Mouse (Mus musculus) bone marrow, adult 2 months (tissue): ENCODE measurements around the gene Tmem50a. TPM values are rescaled to one million over a fixed set of nuclear protein-coding genes. Genes with fewer than 3 reads are reported as not detected.
A peak's percentile ranks its signal among the peaks of the same experiment; 100 is the strongest.
"Not testable (repeated sequence)": the region's sequence is repeated elsewhere in the genome, so short reads cannot be mapped to it uniquely, and the experiment has no call there.

Experiments used
- H3K27ac ChIP-seq: fragments of 200-500 bp; 2 replicates; pipeline ENCODE4 v1.5.1; 2012; ENCODE audit warnings: low read depth, mild to moderate bottlenecking, control low read depth, inconsistent platforms, low read length; ENCODE audit not compliant: control insufficient read depth, poor library complexity, insufficient read depth
- H3K4me1 ChIP-seq: fragments of 200-500 bp; 2 replicates; pipeline ENCODE4 v1.6.1; 2011; ENCODE audit warnings: low read length; ENCODE audit not compliant: control insufficient read depth, insufficient read depth
- H3K4me3 ChIP-seq: fragments of 200-500 bp; replicated peaks from 2 replicates; pipeline ENCODE3; 2011; ENCODE audit warnings: mild to moderate bottlenecking, low read depth, low read length, control low read depth; ENCODE audit not compliant: control insufficient read depth
- CTCF ChIP-seq: fragments of 200-500 bp; IDR thresholded peaks from 2 replicates; pipeline ENCODE4 v1.5.1; 2011; ENCODE audit warnings: low read length, control low read depth; ENCODE audit not compliant: control insufficient read depth, insufficient read depth
- POLR2A ChIP-seq: fragments of 200-500 bp; IDR thresholded peaks from 2 replicates; pipeline ENCODE4 v1.6.1; 2011; ENCODE audit warnings: low read depth, mild to moderate bottlenecking, control low read depth, low read length, borderline replicate concordance; ENCODE audit not compliant: control insufficient read depth
- WGBS: fragments of 180-500 bp; shearing (Covaris S2); methylation state at CpG from one replicate; pipeline ENCODE4 v1.1.7; 2018; 5-methylcytosine and 5-hydroxymethylcytosine counted together
- polyA plus RNA-seq: library from polyadenylated mRNA; stranded (reverse); fragments of >200 nt; gene quantifications from 2 replicates; pipeline ENCODE4 v1.2.4, GENCODE M21; 2011; ENCODE audit warnings: low replicate concordance; ENCODE audit not compliant: missing spikeins, insufficient read depth, insufficient read length

The Tmem50a gene
- polyA plus RNA-seq, 1 experiment: 127 TPM

GRCm38 (mm10) chr4:134920631-134921030 is 5.8 kb upstream of the Tmem50a start:
- 71% methylated on average over 6 of the region's 6 CpGs for WGBS
- Histone ChIP-seq H3K4me1 (peaks cover 8% of the 10 kb centered on the region), H3K4me3 (no peak overlapping the region), H3K27ac (peak overlapping the region; percentile 82; the same call in 1 of the 2 replicates)
- TF ChIP-seq CTCF: no peak
- no peak for TF ChIP-seq POLR2A

- Histone ChIP-seq H3K4me3 (peak overlapping the region; percentile 12), H3K27ac (peak overlapping the region; percentile 82), H3K4me1 (peaks cover 10% of the 10 kb centered on the region)
- 5% methylated on average over 12 of the region's 12 CpGs for WGBS
- no peak for TF ChIP-seq POLR2A
- TF ChIP-seq CTCF: no peak
Measured at GRCm38 (mm10) chr4:134919733-134920540, 5.1 kb upstream of the Tmem50a start.

- Histone ChIP-seq H3K4me3 (no peak overlapping the region), H3K4me1 (peaks cover 10% of the 10 kb centered on the region), H3K27ac (peak overlapping the region; percentile 77)
- TF ChIP-seq CTCF (no peak), POLR2A (no peak)
- WGBS: 9% methylated on average over 7 of the region's 7 CpGs
Measured at GRCm38 (mm10) chr4:134918381-134918780, 3.6 kb upstream of the Tmem50a start.

GRCm38 (mm10) chr4:134917194-134917593 is 2.4 kb upstream of the Tmem50a start:
- 33% methylated on average over 3 of the region's 3 CpGs for WGBS
- Histone ChIP-seq H3K27ac (peak overlapping the region; percentile 18), H3K4me1 (peaks cover 10% of the 10 kb centered on the region), H3K4me3 (no peak overlapping the region)
- TF ChIP-seq POLR2A (no peak), CTCF (no peak)

GRCm38 (mm10) chr4:134915223-134916050 is 613 bp upstream of the Tmem50a start:
- no peak for TF ChIP-seq POLR2A
- TF ChIP-seq CTCF: no peak

GRCm38 (mm10) chr4:134914122-134914863 is 531 bp downstream of the Tmem50a start:
- peak overlapping the region; percentile 82 for H3K4me3 ChIP-seq
- H3K4me1 ChIP-seq: peaks cover 8% of the 10 kb centered on the region
- TF ChIP-seq POLR2A (no peak), CTCF (no peak)
- WGBS: under 1% methylated on average over 43 of the region's 43 CpGs
- H3K27ac ChIP-seq: peak overlapping the region; percentile 99

More at GRCm38 (mm10) chr4:134915223-134916050, 613 bp upstream of the Tmem50a start:
- H3K4me1 ChIP-seq: peaks cover 8% of the 10 kb centered on the region
- no peak overlapping the region for H3K4me3 ChIP-seq
- WGBS: 63% methylated on average over 14 of the region's 14 CpGs
- H3K27ac ChIP-seq: peak overlapping the region; percentile 59

- peak overlapping the region; percentile 37 for H3K4me3 ChIP-seq
- 28% methylated on average over 3 of the region's 3 CpGs for WGBS
- TF ChIP-seq CTCF (peak; percentile 87), POLR2A (no peak)
- no peak overlapping the region for H3K27ac ChIP-seq
- H3K4me1 ChIP-seq: peaks cover 8% of the 10 kb centered on the region
Measured at GRCm38 (mm10) chr4:134913413-134913812, 1.4 kb downstream of the Tmem50a start.

GRCm38 (mm10) chr4:134911406-134911805 is 3.4 kb downstream of the Tmem50a start:
- not testable (repeated sequence) for H3K4me3 ChIP-seq, H3K4me1 ChIP-seq, H3K27ac ChIP-seq
- 89% methylated on average over 7 of the region's 8 CpGs for WGBS
